In the genomic region with DNA sequence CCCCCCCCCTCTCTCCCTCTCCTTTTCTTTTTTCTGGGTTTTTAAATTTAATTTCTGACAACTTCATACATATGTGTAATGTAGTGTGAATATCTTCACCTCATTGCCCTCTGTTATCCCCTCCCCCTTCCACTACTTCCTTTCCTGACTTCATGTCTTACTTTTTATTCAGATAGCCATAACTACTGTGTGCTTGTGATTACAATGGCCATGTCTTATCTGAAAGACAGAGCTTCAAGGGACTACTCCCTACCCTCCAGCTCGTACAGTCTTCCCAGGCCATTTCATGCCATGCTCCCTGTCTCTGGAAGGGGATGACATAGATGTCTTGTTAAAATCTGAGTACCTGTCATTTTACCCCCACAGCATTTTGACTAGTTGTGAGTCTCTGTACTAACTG, we compare ENCODE assay signal across 29 mouse cellular contexts.
DNase-seq lines count a peak whose midpoint lies in the region; ATAC-seq and TF ChIP-seq lines count a peak whose summit lies in the region.
"Had no signal": no experiment of that assay in that cellular context is flagged by ENCODE, and none has a peak within 500 bp of the region (broad histone marks: within the 10 kb centered on the region; RNA-seq: fewer than 3 reads in every experiment).

No protein-coding gene starts in this region.

- ATAC-seq in liver, embryonic 12.5 days: peak; percentile 60; the same call in 1 of the 2 replicates
- no peak for ATAC-seq in liver, postnatal 0 days
- ATAC-seq in liver, embryonic 14.5 days (ENCODE audit: insufficient read depth): peak; percentile 51; the same call in 1 of the 2 replicates
- peak; percentile 67 for ATAC-seq in megakaryocyte-erythroid progenitor cell, adult 5-6 weeks (replicated peaks; ENCODE audit: low FRiP score, low TSS enrichment, poor library complexity, severe bottlenecking)
- no peak for ATAC-seq in midbrain, embryonic 14.5 days (ENCODE audit: low FRiP score, low TSS enrichment)
- ATAC-seq: activated CD4-positive, CD25-positive, alpha-beta regulatory T cell, adult 4 months; forebrain, embryonic 14.5 days; forebrain, postnatal 0 days; hindbrain, postnatal 0 days had no signal

- TF ChIP-seq EP300 in liver, postnatal 0 days (IDR thresholded peaks at IDR 0.05; ENCODE audit: low read depth): no peak
- TF ChIP-seq EP300 in liver, embryonic 14.5 days (IDR thresholded peaks at IDR 0.05; ENCODE audit: low read depth): no peak

- H3K4me3 ChIP-seq in liver, embryonic 12.5 days: no peak overlapping the region
- no peak overlapping the region for H3K4me3 ChIP-seq in liver, postnatal 0 days (ENCODE audit: low read depth, low read length)
- no peak overlapping the region for H3K4me3 ChIP-seq in liver, embryonic 14.5 days (ENCODE audit: insufficient read depth in 1 of 2, low read depth in 2 of 2, low read length in 2 of 2)
- H3K4me3 ChIP-seq in midbrain, embryonic 14.5 days (replicated peaks; ENCODE audit: low read depth, low read length): no peak overlapping the region
- H3K4me3 ChIP-seq: embryonic facial prominence, embryonic 12.5 days; embryonic facial prominence, embryonic 15.5 days; heart, embryonic 10.5 days; heart, embryonic 13.5 days had no signal

- peaks cover 12% of the 10 kb centered on the region for H3K4me1 ChIP-seq in liver, embryonic 12.5 days
- H3K4me1 ChIP-seq in liver, postnatal 0 days (ENCODE audit: insufficient read depth): no peaks in the 10 kb centered on the region
- peaks cover 4 to 5% of the 10 kb centered on the region in 2 experiments; a peak in 3 of 4 replicates for H3K4me1 ChIP-seq in liver, embryonic 14.5 days (replicated peaks; ENCODE audit: control insufficient read depth in 2 of 2, insufficient read depth in 2 of 2, low read length in 1 of 2)
- no peaks in the 10 kb centered on the region for H3K4me1 ChIP-seq in midbrain, embryonic 14.5 days (ENCODE audit: control insufficient read depth, insufficient read depth, low read length)
- H3K4me1 ChIP-seq: embryonic facial prominence, embryonic 12.5 days; embryonic facial prominence, embryonic 15.5 days had no signal

- WGBS in liver, embryonic 12.5 days (ENCODE audit: insufficient replicate concordance): 7% methylated on average over 1 of the region's 1 CpGs
- WGBS in liver, postnatal 0 days (ENCODE audit: insufficient replicate concordance): 24% methylated on average over 1 of the region's 1 CpGs
- 9% methylated on average over 1 of the region's 1 CpGs for WGBS in liver, embryonic 14.5 days (ENCODE audit: insufficient replicate concordance)
- 72% methylated on average over 1 of the region's 1 CpGs for WGBS in midbrain, embryonic 14.5 days

- no peak overlapping the region for H3K9ac ChIP-seq in liver, embryonic 12.5 days
- H3K9ac ChIP-seq in liver, postnatal 0 days (replicated peaks): no peak overlapping the region
- H3K9ac ChIP-seq in liver, embryonic 14.5 days (replicated peaks): no peak overlapping the region
- no peak overlapping the region for H3K9ac ChIP-seq in midbrain, embryonic 14.5 days (replicated peaks; ENCODE audit: low read length)
- H3K9ac ChIP-seq: embryonic facial prominence, embryonic 12.5 days; embryonic facial prominence, embryonic 15.5 days; forebrain, postnatal 0 days; heart, embryonic 13.5 days; hindbrain, embryonic 14.5 days had no signal

- no peaks in the 10 kb centered on the region for H3K27me3 ChIP-seq in liver, embryonic 12.5 days (replicated peaks)
- no peaks in the 10 kb centered on the region for H3K27me3 ChIP-seq in liver, postnatal 0 days (ENCODE audit: insufficient read depth, low read length)
- H3K27me3 ChIP-seq in liver, embryonic 14.5 days (ENCODE audit: control insufficient read depth, insufficient read depth, low read length): no peaks in the 10 kb centered on the region
- no peaks in the 10 kb centered on the region for H3K27me3 ChIP-seq in midbrain, embryonic 14.5 days (ENCODE audit: control insufficient read depth, insufficient read depth, low read length)
- H3K27me3 ChIP-seq: CH12.LX; embryonic facial prominence, embryonic 12.5 days; embryonic facial prominence, embryonic 15.5 days; heart, embryonic 13.5 days had no signal

- H3K4me2 ChIP-seq in liver, embryonic 12.5 days: no peak overlapping the region
- H3K4me2 ChIP-seq in liver, postnatal 0 days (ENCODE audit: low read depth, low read length): no peak overlapping the region
- no peak overlapping the region for H3K4me2 ChIP-seq in liver, embryonic 14.5 days (ENCODE audit: low read depth)
- H3K4me2 ChIP-seq in midbrain, embryonic 14.5 days (ENCODE audit: low read length): no peak overlapping the region
- H3K4me2 ChIP-seq: embryonic facial prominence, embryonic 12.5 days; embryonic facial prominence, embryonic 15.5 days; heart, embryonic 13.5 days; hindbrain, embryonic 14.5 days had no signal

- DNase-seq in liver, postnatal 0 days: no peak
- DNase-seq in MEL-GATA-1-ER (ENCODE audit: extremely low read depth, low read depth): peak; percentile 4
- DNase-seq in liver, embryonic 14.5 days (ENCODE audit: low read depth in 3 of 3, low spot score in 3 of 3): no peak
- no peak for DNase-seq in midbrain, embryonic 14.5 days
- no peak for DNase-seq in right cerebral cortex, postnatal 4 days
- DNase-seq: adrenal gland, adult 8-10 months; adrenal gland, postnatal 25 days; B cell, adult 2 months; cerebellum, adult 11-12 months; cerebellum, adult 8-10 months; cerebellum, postnatal 10 days; cerebellum, postnatal 36 days; forebrain, postnatal 0 days; gastrocnemius, postnatal 25 days; heart, adult 18-20 months; heart, postnatal 14 days; heart, postnatal 4 days had no signal

- H3K9me3 ChIP-seq in liver, embryonic 12.5 days (replicated peaks): no peaks in the 10 kb centered on the region
- H3K9me3 ChIP-seq in liver, postnatal 0 days (ENCODE audit: low read length): no peaks in the 10 kb centered on the region
- no peaks in the 10 kb centered on the region for H3K9me3 ChIP-seq in liver, embryonic 14.5 days (ENCODE audit: control insufficient read depth, low read length)
- no peaks in the 10 kb centered on the region for H3K9me3 ChIP-seq in midbrain, embryonic 14.5 days (ENCODE audit: control insufficient read depth, low read length)
- H3K9me3 ChIP-seq: embryonic facial prominence, embryonic 12.5 days; embryonic facial prominence, embryonic 15.5 days; G1E; heart, embryonic 10.5 days; heart, embryonic 13.5 days had no signal

- TF ChIP-seq CTCF in liver, postnatal 0 days (IDR thresholded peaks at IDR 0.05; ENCODE audit: low read depth): no peak
- no peak for TF ChIP-seq CTCF in liver, embryonic 14.5 days (IDR thresholded peaks at IDR 0.05; ENCODE audit: low read depth)

- no peaks in the 10 kb centered on the region for H3K36me3 ChIP-seq in liver, embryonic 12.5 days
- H3K36me3 ChIP-seq in liver, postnatal 0 days (replicated peaks; ENCODE audit: insufficient read depth, low read length): no peaks in the 10 kb centered on the region
- H3K36me3 ChIP-seq in liver, embryonic 14.5 days (replicated peaks; ENCODE audit: control insufficient read depth, insufficient read depth, low read depth): no peaks in the 10 kb centered on the region
- no peaks in the 10 kb centered on the region for H3K36me3 ChIP-seq in midbrain, embryonic 14.5 days (ENCODE audit: control insufficient read depth, insufficient read depth, low read length)
- H3K36me3 ChIP-seq: embryonic facial prominence, embryonic 12.5 days; embryonic facial prominence, embryonic 15.5 days; G1E; heart, embryonic 10.5 days; heart, embryonic 13.5 days had no signal

- H3K27ac ChIP-seq in liver, embryonic 12.5 days: no peak overlapping the region
- no peak overlapping the region for H3K27ac ChIP-seq in liver, postnatal 0 days (ENCODE audit: low read depth)
- no peak overlapping the region for H3K27ac ChIP-seq in liver, embryonic 14.5 days
- H3K27ac ChIP-seq in midbrain, embryonic 14.5 days (replicated peaks; ENCODE audit: low read depth, low read length): no peak overlapping the region
- H3K27ac ChIP-seq: embryonic facial prominence, embryonic 12.5 days; embryonic facial prominence, embryonic 15.5 days; heart, embryonic 10.5 days; heart, embryonic 13.5 days; hindbrain, embryonic 14.5 days; hindbrain, postnatal 0 days had no signal

Comparison
In these comparisons a context has a peak if more than half of its experiments do, and no peak if none do; other contexts are left out.
1. ATAC-seq: peak in liver, embryonic 12.5 days (single experiment), liver, embryonic 14.5 days (single experiment) and megakaryocyte-erythroid progenitor cell, adult 5-6 weeks (single experiment); none in liver, postnatal 0 days (single experiment) and midbrain, embryonic 14.5 days (single experiment).